Mouse (Mus musculus) R1 (cell line): ENCODE results near the gene Myom3.

ENCODE experiments used
- DNase-seq: peaks from one replicate; pipeline ENCODE4 v3.0.0-alpha.2; 2018; ENCODE audit warnings: low read depth, low spot score

Myom3 gene

GRCm38 (mm10) chr4:135814896-135815295, 55.4 kb downstream of the Myom3 start:
- DNase-seq: no peak

- DNase-seq: peak; percentile 71
These were observed 57.5 kb downstream of the Myom3 start for GRCm38 (mm10) chr4:135816905-135817622.

GRCm38 (mm10) chr4:135818366-135818765, 58.9 kb downstream of the Myom3 start:
- DNase-seq: no peak

- no peak for DNase-seq
These were observed 60.5 kb downstream of the Myom3 start for GRCm38 (mm10) chr4:135819826-135820526.

- peak; percentile 54 for DNase-seq
These were observed 62.3 kb downstream of the Myom3 start for GRCm38 (mm10) chr4:135821772-135822171.

- DNase-seq: peak; percentile 83
These were observed 63.8 kb downstream of the Myom3 start for GRCm38 (mm10) chr4:135823298-135823697.

- peak; percentile 43 for DNase-seq
These were observed 64.7 kb downstream of the Myom3 start for GRCm38 (mm10) chr4:135824254-135824653.

- DNase-seq: peak; percentile 86
These were observed 69.0 kb downstream of the Myom3 start for GRCm38 (mm10) chr4:135828491-135828890.

GRCm38 (mm10) chr4:135832070-135832469, 72.6 kb downstream of the Myom3 start:
- DNase-seq: no peak

- peak; percentile 56 for DNase-seq
These were observed 74.0 kb downstream of the Myom3 start for GRCm38 (mm10) chr4:135833301-135834123.

- DNase-seq: no peak
These were observed 74.7 kb downstream of the Myom3 start for GRCm38 (mm10) chr4:135834124-135834717.

GRCm38 (mm10) chr4:135838925-135839292, 79.4 kb downstream of the Myom3 start:
- DNase-seq: no peak

GRCm38 (mm10) chr4:135839293-135840011, 79.9 kb downstream of the Myom3 start:
- no peak for DNase-seq

- no peak for DNase-seq
These were observed 84.9 kb downstream of the Myom3 start for GRCm38 (mm10) chr4:135844400-135844799.

GRCm38 (mm10) chr4:135847581-135847980, 88.1 kb downstream of the Myom3 start:
- no peak for DNase-seq

- no peak for DNase-seq
These were observed 91.0 kb downstream of the Myom3 start for GRCm38 (mm10) chr4:135850411-135851095.

GRCm38 (mm10) chr4:135851942-135852341, 92.4 kb downstream of the Myom3 start:
- no peak for DNase-seq

GRCm38 (mm10) chr4:135853987-135854546, 94.6 kb downstream of the Myom3 start:
- no peak for DNase-seq

GRCm38 (mm10) chr4:135854630-135855029, 95.1 kb downstream of the Myom3 start:
- no peak for DNase-seq

- peak; percentile 83 for DNase-seq
These were observed 95.6 kb downstream of the Myom3 start for GRCm38 (mm10) chr4:135855080-135855479.
